Mouse (Mus musculus): ENCODE results near the gene Pard6a.

The Pard6a gene

DNA sequence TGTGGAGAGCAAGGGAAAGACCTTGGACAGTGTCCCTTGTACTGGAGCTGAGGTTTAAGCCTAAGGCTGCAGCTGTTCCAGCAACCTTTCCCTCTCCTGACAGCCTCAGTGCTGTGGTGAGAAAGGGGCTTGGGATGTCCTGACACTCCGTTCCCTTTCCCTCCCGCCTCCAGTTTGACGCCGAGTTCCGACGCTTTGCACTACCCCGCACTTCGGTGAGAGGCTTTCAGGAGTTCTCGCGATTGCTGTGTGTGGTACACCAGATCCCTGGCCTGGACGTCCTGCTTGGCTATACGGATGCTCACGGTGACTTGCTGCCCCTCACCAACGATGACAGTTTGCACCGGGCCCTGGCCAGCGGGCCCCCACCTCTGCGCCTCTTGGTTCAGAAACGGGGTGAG is 1.1 kb downstream of the Pard6a start:
- peak; percentile 47 for DNase-seq (ENCODE audit: low spot score)

DNA sequence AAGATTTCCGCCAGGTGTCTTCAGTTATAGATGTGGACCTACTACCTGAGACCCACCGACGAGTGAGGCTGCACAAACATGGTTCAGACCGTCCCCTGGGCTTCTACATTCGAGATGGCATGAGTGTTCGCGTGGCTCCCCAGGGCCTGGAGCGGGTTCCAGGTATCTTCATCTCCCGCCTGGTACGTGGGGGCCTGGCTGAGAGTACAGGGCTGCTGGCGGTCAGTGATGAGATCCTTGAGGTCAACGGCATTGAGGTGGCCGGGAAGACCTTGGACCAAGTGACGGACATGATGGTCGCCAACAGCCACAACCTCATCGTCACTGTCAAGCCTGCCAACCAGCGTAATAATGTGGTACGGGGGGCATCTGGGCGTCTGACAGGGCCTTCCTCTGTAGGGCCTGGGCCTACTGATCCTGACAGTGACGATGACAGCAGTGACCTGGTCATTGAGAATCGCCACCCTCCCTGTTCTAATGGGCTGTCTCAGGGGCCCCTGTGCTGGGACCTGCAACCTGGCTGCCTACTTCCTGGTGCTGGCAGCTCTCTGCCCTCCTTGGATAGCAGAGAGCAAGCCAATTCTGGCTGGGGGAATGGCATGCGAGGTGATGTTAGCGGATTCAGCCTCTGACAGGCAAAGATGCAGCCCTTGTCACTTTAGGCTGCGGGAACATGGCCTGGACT is 1.9 kb downstream of the Pard6a start:
- DNase-seq (ENCODE audit: low spot score): peak; percentile 45

DNA sequence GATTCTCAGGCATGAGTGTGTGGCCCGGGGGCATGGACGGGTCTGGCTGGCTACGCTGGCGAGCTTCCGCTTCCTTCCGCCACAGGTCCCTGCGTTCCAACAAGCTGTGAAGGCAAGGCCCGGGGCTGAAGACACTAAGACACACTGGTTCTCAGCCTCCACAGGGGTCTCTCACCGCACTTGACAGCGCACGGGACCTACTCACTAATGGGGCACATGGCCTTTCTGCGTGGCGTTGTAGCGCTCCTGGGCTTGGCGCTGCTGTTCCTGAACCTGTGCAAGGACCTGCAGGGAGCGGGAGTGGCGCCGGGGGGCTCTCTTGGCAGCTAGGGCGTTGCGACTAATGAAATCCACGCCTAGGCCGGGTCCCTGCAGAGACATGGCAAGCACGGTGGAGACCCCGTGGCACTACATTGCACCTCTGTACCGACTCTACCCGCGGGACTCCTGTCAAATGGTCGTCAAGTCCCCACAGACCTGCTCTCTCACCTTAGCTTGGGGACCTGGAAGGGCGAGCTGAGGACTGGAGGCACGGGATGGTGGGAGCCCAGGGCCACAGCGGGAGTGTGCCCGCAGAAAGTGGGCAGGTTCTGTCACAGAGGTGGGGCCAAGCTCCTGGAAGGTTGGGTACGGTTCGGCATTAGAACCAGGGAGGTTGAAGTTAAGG is 3.3 kb downstream of the Pard6a start:
- peak; percentile 46 for DNase-seq (ENCODE audit: low spot score)

DNA sequence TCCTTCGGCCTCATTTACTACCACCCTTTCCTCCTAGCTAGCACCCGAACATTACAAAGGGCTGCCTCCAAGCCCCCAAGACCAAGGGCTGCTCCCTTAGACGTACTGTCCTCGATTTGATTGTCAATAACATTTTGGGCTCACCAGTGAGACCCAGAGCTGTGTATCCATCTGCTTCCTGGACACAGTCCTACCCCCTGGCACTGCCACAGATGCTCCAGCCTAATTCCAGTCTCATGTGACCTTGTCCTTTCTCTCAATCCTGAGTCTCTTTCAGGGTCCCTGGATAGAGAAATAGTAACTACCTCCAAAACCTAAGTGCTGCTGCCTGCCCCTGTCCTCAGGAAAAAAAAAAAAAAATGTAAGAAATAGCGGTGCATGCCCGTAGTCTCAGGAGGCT is 4.0 kb downstream of the Pard6a start:
- no peak for DNase-seq (ENCODE audit: low spot score)

DNA sequence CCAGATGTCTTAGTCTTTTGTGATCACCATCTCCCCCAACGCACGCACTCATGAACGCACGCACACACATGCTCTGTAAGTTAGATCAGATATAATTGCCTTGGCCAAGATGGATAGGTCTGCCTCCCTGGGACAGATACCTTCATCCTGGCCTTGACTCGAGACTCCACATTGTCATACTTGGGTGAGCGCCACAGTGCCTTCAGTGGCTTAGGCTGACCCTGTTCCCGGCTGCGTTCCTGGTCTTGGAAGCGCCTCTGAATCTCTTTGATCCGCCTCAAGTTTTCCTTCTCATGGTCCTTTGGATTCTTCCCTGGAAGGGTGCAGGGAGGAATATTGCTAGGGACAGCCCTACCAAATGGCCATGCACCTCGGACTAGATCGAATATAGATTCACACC is 5.5 kb downstream of the Pard6a start:
- DNase-seq (ENCODE audit: low spot score): no peak

DNA sequence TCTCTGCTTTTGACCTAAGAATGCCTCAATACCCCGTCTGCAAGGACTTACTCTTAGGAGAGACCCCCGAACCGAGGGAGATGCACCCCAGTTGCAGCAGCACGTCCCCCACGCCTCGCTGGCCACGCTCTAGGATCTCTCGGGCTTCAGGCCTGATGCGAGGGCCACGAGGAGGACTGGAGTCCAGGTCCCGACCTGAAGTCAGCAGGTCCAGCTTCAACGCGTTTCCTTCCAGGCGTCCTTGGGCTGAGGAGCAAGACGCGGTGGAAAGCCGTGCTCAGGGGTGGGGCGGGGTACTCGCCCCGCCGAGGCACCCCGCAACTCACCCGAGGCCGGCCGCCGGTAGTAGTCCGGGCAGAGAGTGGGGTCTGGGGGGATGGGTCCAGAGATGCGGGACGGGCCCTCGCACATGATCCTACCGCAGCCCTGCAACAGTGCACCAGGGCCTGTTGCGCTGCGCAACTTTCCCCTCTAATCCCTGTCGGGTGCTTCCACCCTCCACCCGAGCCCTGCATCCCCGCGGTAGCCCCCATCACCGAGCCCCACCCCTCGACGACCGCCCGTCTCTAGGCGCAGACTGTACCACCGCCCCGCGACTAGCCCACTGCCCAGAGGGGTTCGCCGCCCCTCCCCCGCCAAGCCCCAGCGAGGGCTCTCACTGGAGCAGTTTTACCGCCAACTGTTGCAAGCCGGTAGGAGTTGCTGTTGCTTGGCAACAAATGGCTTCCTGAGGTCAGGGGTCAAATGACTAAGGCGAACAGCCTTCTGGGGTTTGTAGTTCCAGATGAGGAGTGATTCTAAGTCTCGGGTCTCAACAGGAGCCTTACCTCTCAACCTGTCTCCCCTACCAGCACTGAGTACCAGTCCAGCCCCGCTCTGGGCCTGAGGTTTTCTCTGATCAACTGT is 6.8 kb downstream of the Pard6a start, which contains the start of the genes 4933405L10Rik and Enkd1:
TSS of gene 4933405L10Rik (plus strand) at position 158 of the 906 bp plus-strand sequence.
TSS of gene Enkd1 (minus strand) at position 713 of the 906 bp plus-strand sequence.
- peak; percentile 89 for DNase-seq (ENCODE audit: low spot score)

DNA sequence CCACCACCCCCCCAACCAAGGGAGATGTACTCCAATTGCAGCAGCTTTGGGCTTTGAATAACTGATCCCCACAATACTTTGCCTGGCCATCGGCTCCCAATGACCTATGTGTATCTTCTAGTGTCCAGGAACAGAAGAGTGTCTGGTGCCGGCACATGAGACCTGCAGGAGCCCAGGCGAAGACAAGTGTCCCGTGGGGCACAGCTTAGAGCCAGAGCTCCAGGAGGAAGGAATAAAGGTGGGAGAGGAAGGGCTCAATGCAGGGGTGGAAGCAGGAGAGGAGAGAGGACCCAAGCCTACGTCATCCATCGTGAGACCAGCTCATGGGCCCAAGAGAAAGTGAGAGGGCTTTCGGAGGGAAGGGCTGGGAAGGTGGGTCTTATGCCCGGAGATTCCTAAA is 7.7 kb downstream of the Pard6a start:
- DNase-seq (ENCODE audit: low spot score): no peak

DNA sequence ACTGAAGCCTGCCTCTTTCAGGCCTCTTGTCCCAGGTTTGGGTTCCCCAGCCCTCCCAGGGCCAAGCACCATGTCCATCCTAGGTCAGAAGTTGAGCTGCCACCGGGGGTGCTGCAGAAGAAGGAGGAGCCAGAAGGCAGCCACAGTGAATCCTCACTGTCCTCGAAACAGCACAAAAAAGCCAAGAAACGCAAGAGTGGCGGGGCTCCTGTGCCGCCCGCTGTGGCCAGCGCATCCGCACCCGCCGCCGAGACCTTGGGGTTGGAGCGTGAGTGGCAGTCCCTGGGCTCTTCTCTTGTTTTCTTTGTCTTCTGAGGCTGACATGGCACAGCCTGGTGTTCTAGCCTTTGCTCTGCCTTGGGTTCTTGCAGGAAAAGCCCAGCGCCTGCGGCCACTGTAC is 8.4 kb downstream of the Pard6a start:
- DNase-seq (ENCODE audit: low spot score): peak; percentile 41

DNA sequence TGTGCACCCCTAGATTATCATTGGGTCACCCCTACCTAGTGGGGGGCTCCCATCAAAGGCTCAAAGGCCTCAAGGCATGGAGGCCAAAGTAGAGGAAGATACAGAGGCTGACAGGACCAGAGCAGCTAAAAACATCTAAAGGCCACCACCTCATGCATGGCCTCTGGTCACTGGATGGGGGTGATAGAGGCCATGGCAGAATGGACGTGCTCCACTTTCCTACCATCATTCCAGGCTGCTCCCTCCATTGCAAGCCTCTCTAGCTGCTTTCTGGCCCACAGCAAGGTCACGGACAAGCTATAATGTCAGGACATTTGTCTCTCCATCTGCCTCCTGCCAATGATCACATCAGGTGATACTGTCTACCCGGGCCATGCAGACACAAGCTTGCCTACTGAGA is 11.3 kb downstream of the Pard6a start:
- DNase-seq (ENCODE audit: low spot score): no peak

DNA sequence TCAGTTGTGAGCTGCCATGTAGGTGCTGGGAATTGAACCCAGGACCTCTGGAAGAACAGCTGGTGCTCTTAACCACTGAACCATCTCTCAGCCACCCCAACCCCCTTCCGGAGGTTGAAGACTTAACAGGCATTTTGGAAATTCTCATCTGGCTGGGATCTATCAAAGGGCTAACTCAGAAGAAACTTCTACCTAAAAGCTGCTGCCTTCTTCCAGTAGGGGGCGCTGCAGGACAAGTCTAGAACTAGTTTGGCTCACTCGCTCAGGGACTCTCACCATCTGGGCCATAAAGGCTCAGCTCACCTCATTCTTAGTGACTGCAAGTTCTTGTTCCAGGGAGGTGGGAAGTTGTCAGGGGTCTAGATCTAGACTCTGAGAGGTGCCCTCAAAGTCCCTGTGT is 13.2 kb downstream of the Pard6a start:
- peak; percentile 94 for DNase-seq (ENCODE audit: low spot score)

DNA sequence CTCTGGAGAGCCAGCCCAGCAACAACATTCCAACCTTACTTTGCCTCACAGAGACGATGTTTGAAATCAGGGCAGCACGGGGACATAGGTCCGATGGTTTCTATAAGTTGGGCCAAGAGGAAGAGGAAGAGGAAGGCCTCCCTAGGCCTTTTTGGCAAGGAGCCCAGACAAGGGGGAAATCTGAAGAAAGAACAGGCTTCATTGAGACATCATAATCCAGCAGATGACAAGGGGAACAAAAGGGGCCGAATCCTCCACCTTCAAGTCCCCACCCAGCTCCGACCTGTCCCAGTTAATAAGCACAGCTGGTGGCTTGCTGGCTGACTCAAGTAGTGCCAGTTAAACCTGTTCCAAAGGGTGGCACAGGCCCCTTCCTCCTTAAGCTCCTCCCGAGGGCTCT is 14.1 kb downstream of the Pard6a start:
- DNase-seq (ENCODE audit: low spot score): peak; percentile 44

DNA sequence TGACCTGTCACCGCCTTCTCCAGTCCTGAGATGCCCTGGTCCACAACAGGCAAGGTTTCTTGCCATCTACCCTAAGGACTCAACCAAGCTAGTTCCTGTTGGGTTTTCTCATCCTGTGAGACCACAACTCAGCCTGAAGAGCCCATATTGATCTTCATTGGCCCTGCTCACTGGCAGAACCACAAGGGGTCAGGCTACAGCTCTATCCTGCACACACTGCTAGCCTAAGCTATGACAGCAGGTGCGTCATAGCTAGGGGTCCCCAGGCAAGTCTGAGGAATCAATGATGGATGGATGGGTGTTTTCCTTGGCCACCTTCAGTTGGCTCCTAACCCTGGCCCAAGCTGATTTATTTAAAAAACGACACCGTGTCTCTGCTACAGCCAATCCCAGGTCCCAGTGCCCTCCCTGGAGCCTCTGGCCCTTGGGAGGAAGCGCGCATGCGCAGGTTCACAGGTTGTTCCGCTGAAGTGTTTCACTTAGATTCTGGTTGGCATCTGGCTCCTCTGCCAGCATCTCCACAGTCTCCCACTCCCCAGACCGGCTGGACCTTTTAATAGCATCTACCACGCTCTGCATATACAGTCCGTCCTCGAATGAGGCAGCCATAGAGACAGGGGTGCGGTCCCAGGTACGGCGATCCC is 15.5 kb downstream of the Pard6a start:
- DNase-seq (ENCODE audit: low spot score): no peak

DNA sequence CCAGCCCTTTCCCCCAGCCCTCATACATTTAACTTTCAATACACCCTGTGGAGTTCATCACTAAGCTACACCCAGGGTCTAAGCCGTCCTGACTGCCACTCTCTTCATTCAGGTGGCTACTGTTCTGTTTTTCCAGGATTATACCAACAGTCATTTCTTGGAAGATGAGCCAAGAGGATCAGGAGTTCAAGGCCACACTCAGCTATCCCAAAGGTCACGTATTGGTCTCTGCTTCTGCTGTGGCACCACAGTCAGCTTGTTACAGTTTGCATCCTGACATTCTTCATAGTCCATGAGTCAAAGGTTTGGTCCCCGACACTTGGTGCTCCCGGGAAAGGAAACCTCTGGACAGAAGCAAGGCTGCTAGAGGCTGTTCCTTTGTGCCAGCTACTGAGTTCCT is 18.7 kb downstream of the Pard6a start:
- DNase-seq (ENCODE audit: low spot score): no peak

DNA sequence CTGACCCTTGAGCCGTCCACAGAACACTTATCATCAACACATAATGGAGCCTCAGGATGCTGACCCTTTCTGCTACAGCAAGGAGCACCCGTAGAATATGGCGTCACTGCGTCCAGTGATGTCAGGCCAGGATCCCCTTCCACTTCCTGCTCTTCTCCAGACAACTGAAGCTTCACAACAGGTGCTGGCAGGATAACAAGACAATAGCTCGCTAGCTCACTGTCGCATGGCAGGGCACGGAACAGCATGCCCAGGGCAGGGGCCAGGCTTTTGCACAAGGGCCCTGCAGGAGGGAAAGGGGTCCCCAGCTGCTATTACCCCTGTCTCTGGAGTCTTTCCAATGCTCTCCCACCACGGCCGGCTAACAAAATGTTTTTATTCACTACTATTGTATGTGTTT is 21.9 kb downstream of the Pard6a start:
- no peak for DNase-seq (ENCODE audit: low spot score)

DNA sequence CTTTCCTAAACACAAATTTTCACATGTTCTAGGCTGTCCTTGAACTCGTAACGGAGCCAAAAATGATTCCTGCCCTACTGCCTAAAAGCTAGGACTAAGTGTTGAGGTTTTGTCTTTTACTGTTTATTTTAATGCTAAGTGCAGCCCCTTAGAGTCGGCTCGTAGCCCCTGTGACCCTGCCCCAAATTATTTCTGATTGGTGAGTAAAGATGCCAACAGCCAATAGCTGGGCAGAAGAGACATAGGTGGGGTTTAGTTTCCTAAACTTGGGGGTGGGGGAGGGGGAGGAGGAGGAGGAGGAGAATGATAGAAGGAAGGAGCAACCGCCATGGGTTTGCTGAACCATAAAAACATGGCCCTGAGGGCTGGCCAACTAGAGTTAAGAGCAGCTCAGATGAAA is 24.8 kb downstream of the Pard6a start:
- DNase-seq (ENCODE audit: low spot score): no peak

DNA sequence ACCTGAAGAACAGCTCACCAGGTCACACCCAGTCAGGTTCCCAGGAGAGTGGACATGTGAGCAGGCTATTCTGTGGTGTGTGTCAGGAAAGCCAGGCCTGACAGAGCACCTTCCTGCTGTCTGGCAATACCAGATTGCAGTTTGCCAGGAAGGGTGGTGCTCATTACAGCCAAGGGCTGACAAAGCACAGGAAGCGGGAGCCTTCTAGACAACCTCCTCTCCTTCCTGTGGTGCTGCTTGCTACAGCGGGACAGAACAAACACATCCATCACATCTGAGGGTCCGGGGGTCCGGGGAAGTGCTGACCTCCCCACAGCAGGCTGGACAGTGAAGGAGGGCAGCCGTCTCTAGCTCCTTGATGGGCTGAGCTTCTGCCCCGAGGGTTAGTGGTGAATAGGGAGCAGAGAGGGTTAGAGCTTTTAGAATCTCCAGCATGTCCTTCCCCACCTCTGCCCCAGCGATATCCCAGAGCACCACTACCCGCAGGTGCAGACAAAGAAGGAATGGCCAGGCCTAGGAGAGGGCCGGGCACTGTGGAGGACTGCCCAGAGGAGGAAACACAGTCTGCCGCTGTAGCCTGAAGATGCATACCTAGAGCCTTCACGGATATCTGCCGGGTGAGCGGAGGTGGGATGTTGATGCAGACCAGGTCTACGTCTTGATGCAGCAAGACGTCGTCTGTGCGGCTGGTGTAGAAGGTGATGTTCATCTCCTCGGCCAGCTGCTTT is 26.6 kb downstream of the Pard6a start:
- DNase-seq (ENCODE audit: low spot score): no peak

DNA sequence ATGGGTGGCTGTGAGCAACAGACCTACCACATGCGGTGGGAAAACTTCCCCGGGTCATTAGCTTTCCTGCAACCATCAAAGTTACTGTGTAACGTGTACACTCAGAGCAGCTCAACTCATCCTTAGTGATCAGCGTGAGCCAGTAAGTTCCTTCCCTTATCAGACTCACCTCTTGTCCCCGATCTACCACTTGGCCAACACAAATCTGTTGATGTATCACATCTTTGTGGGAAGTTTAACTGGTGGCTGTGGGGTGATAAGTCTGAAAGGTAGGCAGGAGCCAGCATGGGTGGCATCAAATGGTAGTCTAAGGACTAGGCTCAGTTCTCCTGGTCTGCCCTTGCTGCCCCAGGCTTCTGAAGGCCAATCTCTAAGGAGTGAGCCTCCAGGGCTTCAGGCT is 31.2 kb downstream of the Pard6a start:
- no peak for DNase-seq (ENCODE audit: low spot score)

DNA sequence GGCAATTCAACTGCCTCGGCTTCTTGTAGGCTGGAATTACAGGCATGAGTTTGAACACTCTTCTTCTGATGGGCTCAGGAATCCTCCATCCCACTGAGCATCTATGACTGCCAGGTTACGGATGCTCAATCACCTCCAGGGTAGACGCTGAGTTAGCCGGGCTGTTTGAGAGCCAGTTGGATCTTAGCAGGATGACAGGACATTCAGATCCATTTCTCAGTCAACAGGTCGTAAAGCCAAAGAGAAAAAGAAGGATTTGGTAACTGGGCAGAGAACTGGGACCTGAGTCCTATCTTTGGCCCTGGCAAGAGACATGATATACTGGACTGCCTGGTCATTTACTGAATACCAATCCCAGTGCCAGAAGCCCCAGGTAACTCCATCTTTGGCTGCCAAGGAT is 38.3 kb downstream of the Pard6a start:
- no peak for DNase-seq (ENCODE audit: low spot score)

DNA sequence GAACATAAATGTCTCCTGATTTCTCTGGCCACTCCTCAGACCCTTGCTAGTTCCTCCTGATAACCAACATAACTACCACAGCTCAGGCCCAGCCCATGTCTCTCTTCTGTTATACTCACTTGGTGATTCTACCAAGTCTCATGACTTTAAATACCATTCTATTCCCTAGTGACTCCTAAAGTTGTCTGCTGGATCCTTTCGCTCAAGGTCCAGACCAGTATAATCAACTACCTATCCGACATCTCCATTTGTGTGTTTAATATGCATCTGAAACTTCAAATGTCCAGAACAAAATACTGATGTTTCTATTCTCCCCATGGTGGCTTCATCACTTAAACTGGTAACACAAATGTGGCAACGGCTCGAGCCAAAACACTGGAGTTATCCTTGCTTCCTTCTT is 42.4 kb downstream of the Pard6a start:
- DNase-seq (ENCODE audit: low spot score): no peak

DNA sequence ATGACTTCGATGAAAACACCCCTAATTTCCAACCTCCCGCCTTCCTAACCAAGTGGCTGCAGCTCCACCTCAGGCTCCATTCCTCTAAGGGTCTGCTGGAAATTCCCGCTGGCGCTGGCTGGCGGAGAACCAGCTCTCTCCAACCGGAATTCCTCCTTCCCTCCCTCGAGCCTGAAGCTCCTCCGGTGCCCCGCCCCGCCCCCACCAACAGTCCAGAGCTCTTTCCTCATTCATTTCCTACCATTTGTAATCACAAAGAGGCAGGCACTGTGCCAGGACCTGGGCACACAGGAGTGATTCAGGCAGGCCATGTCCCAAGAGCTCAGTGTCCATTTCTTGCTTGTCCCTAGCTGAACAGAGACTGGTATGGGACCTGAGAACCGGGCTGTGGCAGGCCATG is 49.7 kb downstream of the Pard6a start:
- peak; percentile 87 for DNase-seq (ENCODE audit: low spot score)

All from testis, postnatal 10 days (tissue).